Mouse (Mus musculus): ENCODE results near the gene Enkd1.
A peak's percentile ranks its signal among the peaks of the same experiment; 100 is the strongest.

Enkd1 gene

DNA sequence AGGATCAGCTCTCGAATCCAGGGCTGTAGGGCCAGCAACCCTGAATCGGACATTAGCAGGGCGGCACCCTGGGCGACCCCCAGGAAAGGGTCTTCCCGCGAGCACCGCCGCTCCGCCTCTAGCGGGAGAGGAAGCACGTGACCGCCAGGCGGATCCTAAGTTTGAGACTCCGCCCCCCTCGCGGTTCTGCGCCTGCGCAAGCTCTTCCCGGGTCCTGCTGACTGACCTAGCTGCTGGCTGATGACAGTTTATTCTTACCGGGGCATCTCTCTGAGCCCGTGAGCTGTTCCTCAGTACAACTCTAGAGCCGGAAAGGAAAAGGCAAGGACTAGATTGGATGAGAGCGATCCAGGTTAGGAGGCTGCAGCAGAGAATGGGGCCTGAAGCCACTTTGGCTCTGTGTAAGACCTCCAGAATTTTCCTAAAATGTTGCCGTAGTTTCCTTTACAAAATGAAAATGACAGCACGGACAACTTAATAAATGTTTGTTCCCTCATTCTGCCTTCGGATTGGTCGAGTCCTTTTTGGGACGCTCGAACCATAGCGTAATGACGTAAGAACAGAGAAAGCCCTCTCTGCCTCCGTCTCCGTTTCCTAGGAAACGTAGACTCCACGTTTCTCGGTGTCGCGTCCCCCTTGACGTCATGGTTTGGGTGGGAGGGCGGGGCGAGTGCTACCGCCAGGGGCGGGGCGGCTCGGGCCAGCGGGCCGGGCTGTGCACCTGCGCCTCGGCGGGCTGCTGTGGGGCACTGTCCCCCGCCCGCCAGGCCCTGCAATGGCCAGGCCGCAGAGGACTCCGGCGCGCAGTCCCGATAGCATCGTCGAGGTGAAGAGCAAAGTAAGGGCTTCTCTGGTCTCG, 6.8 kb downstream of the Enkd1 start, which contains the start of the genes Acd and Pard6a:
TSS of gene Acd (minus strand) at position 137 of the 859 bp plus-strand sequence.
TSS of gene Pard6a (plus strand) at position 183 of the 859 bp plus-strand sequence.
- peak; percentile 98 for DNase-seq

DNA sequence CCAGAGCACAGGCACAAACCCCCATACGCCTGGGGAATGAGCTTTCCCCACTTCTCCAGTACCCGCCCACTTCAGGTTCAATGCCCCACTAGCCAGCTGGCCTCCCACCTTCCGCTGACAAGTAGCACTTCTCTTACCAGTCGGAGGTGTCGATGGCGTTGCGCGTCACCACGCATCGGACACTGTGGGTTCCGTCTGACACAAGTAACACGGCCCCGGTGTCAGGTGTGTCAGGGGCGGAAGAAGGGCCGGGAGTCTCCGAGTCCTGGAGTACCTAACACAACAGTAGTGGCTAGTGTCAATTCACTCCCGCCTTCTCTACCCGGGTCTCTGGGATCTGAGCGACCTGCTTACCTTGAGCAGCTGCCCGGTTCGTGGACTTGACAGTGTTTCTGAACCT, 7.4 kb downstream of the Enkd1 start:
- peak; percentile 52 for DNase-seq

GRCm38 (mm10) chr8:105699488-105700215, 8.4 kb downstream of the Enkd1 start:
- no peak for DNase-seq

DNA sequence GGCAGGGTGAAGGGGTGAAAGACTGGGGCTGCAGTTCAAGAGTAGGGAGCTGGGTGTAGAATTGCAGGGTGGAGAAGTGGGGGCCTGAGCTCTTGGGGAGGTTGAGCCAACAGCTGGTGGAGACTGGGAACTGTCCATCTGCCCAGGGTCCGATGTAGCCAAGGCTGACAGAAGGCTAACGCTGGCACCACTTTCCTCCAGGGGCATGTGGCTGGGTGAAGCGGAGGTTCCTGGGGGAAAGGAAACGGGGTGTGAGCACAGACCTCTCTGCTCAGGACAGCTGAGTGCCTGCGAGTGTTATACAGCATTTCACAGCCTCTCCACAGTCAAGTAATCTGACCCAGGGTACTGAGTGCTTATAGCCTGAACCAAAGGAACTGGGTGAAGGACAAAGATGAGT, 9.3 kb downstream of the Enkd1 start:
- DNase-seq = no peak

GRCm38 (mm10) chr8:105697196-105697780, 10.7 kb downstream of the Enkd1 start:
- DNase-seq = no peak

DNA sequence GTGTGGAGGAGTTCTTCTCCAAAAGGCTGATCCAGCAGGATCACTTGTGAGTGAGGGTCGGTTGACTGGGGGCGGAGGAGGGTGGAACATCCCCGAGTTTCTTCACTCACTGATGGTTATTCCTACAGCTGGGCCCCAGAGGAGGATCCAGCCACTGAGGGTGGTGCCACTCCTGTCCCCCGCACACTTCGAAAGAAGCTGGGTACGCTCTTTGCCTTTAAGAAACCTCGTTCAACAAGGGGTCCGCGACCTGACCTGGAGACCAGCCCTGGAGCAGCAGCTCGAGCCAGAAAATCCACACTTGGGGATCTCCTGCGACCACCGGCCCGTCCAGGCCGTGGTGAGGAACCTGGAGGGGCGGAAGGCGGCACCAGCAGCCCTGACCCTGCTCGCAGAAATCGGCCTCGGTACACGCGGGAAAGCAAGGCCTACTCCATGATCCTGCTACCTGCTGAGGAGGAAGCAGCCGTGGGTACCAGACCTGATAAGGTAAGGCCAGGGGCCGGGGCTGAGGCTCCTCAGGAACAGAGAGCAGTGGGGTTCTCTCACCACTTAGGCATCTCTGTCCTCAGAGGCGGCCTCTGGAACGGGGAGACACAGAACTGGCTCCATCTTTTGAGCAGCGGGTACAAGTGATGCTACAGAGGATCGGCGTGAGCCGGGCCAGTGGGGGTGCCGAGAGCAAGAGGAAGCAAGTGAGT, 12.8 kb downstream of the Enkd1 start:
- DNase-seq = no peak

GRCm38 (mm10) chr8:105694051-105694799, 13.8 kb downstream of the Enkd1 start:
- DNase-seq = no peak

GRCm38 (mm10) chr8:105693648-105694047, 14.4 kb downstream of the Enkd1 start:
- DNase-seq = peak; percentile 75

GRCm38 (mm10) chr8:105692449-105693182, 15.4 kb downstream of the Enkd1 start:
- DNase-seq = no peak

DNA sequence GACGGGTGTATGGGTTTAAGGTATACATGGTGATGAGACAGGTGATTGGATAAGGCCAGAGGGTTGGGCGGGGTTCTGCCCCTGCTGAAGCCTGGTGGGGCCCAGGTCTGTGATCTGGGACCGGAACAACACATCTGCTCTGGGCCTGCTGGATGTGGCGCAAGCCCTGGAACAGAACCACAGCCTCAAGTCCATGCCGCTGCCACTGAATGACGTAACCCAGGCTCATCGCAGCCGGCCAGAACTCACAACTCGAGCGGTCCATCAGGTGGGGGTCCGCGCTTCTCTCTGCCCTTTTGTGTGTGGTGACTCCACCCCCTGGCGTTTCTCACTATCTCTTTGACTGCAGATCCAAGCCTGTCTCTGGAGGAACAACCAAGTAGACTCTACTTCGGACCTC, 17.0 kb downstream of the Enkd1 start:
- no peak for DNase-seq

DNA sequence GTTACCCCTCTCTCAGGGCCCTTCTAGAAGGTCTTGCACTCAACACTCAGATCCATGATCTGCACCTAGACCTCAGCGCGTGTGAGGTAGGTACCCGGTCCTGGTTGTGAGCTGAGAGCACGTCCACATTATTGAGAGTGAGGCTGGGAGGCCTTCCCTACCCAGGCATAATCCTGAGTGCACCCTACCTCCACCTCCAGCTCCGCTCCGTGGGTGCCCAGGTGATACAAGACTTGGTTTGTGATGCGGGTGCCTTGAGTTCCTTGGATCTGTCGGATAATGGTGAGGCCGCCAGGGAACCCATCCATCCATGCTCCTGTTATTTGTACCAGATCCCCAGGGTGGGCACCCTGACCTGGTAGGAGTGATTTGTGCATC, 18.0 kb downstream of the Enkd1 start:
- DNase-seq = no peak

DNA sequence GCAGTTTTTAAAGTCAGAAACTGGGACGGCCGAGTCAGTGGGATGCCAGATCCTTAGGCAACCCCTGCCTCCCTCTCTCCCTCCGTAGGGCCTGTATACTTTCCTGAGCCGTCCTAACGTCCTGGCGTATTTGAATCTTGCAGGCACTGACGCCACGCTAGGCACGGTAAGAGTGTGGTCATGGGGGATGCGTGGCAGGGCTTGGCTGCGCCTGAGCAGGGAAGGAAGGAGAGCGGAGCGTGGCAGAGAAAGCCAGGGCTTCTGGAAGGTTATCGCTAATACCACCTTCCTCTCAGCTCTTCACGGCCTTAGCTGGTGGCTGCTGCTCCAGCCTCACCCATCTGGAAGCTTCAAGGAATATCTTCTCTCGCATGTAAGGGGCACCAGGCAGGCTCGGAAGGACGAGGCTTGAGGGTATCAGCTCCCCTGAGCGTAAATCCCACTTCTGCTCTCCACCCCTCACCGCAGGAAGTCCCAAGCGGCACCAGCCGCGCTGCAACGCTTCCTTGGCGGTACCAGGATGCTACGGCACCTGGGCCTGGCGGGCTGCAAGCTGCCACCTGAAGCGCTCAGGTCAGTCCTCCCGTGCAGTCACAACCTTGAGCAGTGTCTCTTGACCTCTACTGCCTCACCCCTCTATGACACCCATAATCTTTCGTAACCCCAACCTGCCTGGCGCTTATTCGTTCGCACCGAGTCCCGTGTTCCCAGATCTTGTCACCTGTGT, 18.6 kb downstream of the Enkd1 start:
- no peak for DNase-seq

DNA sequence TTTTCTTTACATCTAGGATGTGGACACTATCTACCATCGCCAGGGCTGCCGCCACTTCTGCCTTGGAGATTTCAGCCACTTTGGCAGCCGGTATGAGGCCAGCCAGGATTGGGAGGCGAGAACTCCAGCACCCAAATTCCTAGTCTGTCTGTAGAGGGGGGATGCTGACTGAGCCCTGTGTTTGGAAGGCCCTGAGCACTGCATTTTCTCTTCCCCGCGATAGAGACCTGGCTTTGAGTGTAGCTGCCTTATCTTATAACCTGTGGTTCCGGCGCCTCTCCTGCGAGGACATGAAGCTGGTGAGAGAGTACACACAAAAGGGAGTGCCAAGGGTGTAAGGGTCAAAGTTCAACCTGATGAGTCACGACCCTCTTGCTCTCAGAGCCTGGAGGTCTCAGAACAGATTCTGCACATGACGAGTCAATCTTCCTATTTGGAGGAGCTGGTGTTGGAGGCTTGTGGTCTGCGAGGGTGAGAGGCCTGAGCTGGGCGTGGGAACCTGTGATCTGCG, 19.7 kb downstream of the Enkd1 start:
- DNase-seq = no peak

- DNase-seq = no peak
These were observed 20.5 kb downstream of the Enkd1 start for GRCm38 (mm10) chr8:105687512-105687911.

- DNase-seq = no peak
These were observed 21.5 kb downstream of the Enkd1 start for GRCm38 (mm10) chr8:105686551-105686950.

DNA sequence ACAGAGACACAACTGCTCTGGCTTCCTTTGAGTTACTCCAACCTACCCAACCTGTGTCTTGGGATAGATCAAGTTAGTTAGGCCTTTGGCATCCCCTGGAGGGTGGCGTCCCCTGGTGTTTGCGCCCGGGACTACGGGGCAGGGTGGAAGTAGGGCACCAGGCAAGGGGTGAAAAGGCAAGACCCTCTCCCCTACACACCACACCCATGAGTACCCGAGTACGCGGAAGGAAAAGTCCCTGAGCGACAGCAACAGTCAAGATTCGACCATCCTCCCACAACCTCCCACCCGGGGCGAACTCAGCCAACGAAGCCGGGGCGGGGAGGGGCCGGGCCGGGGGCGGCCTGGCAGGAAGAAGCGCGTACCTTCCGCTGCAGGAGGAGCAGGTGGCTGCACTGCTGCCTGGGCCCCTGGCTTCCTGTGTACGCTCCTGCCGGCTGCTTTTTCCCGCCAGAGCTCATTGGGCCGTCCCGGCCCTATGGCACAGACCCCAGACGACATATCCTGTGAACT, 22.2 kb downstream of the Enkd1 start, which contains the start of gene Carmil2:
TSS of gene Carmil2 (plus strand) at position 479 of the 513 bp plus-strand sequence.
- DNase-seq = peak; percentile 80

DNA sequence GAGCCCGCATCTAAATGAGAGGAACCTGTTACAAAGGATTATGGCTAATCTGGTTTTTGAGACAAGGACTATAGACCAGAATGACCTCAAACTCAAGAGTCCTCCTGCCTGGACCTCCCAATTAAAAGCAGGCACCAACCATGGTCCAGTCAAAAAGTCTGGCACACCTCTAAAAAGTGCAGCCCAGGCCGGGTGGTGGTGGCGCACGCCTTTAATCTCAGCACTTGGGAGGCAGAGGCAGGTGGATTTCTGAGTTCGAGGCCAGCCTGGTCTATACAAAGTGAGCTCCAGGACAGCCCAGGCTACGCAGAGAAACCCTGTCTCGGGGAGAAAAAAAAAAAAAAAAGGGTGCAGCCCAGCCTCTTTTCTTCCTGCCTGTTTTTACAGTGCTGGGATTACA, 22.7 kb downstream of the Enkd1 start:
- no peak for DNase-seq

- no peak for DNase-seq
These were observed 30.1 kb downstream of the Enkd1 start for GRCm38 (mm10) chr8:105677891-105678290.

GRCm38 (mm10) chr8:105661167-105661566, 46.8 kb downstream of the Enkd1 start:
- peak; percentile 33 for DNase-seq

DNA sequence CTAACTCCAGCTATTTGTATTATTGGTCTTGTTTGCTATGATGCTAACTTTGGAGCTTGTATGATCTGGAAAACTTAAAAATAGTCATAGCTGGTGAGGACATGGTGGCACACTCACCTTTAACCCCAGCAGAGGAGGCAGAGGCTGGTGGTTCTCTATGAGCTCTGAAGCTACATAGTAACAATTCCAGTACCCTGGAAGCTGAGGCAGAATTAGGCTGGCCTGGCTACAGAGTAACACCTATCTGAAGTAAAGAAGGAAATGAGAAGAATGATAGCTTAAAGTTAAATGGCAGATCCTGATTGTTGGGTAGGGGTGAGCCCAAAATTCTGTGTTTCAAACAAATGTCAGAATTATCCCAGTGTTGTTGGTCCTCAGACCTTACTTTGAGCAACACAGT, 50.4 kb downstream of the Enkd1 start:
- DNase-seq = no peak

All from lung, postnatal 14 days (tissue).